Mouse (Mus musculus): ENCODE results near the gene Mllt11. TPM values are rescaled to one million over a fixed set of nuclear protein-coding genes. Genes with fewer than 3 reads are reported as not detected.

Mllt11 gene
- total RNA-seq, 2 experiments from 2014 or later: 39.8 to 44.8 TPM

- DNase-seq: peak; percentile 20
Observed at GRCm38 (mm10) chr3:95246465-95247231, 14.7 kb upstream of the Mllt11 start.

GRCm38 (mm10) chr3:95243086-95243485, 11.1 kb upstream of the Mllt11 start:
- no peak for DNase-seq

GRCm38 (mm10) chr3:95241498-95241897, 9.5 kb upstream of the Mllt11 start, which contains the start of gene Gm128:
Gene Gm128 (minus strand): TSS chr3:95241598.
- DNase-seq: no peak

- DNase-seq: no peak
Observed at GRCm38 (mm10) chr3:95240900-95241299, 8.9 kb upstream of the Mllt11 start.

GRCm38 (mm10) chr3:95239971-95240370, 8.0 kb upstream of the Mllt11 start:
- DNase-seq: no peak

- DNase-seq: no peak
Observed at GRCm38 (mm10) chr3:95239022-95239421, 7.1 kb upstream of the Mllt11 start.

GRCm38 (mm10) chr3:95237541-95238099, 5.6 kb upstream of the Mllt11 start:
- no peak for DNase-seq

- no peak for DNase-seq
Observed at GRCm38 (mm10) chr3:95235386-95236301, 3.7 kb upstream of the Mllt11 start.

- DNase-seq: no peak
Observed at GRCm38 (mm10) chr3:95233303-95233980, 1.5 kb upstream of the Mllt11 start.

- no peak for DNase-seq
Observed at GRCm38 (mm10) chr3:95232771-95233170, 800 bp upstream of the Mllt11 start.

- no peak for DNase-seq
Observed at GRCm38 (mm10) chr3:95230495-95231297, 1.3 kb downstream of the Mllt11 start.

GRCm38 (mm10) chr3:95229781-95230494, 2.0 kb downstream of the Mllt11 start:
- peak; percentile 48 for DNase-seq

GRCm38 (mm10) chr3:95228894-95229780, 2.8 kb downstream of the Mllt11 start:
- peak; percentile 38 for DNase-seq

- peak; percentile 81 for DNase-seq
Observed at GRCm38 (mm10) chr3:95228148-95228893, 3.6 kb downstream of the Mllt11 start, which contains the start of gene Cdc42se1. Gene Cdc42se1 (plus strand): TSS chr3:95228732.

- DNase-seq: no peak
Observed at GRCm38 (mm10) chr3:95227214-95227613, 4.8 kb downstream of the Mllt11 start.

GRCm38 (mm10) chr3:95224295-95224694, 7.7 kb downstream of the Mllt11 start:
- no peak for DNase-seq

GRCm38 (mm10) chr3:95223041-95223440, 8.9 kb downstream of the Mllt11 start:
- no peak for DNase-seq

GRCm38 (mm10) chr3:95218466-95219137, 13.4 kb downstream of the Mllt11 start:
- no peak for DNase-seq
